Mouse (Mus musculus): ENCODE data around the gene Arsb.

GRCm38 (mm10) chr13:93930561-93931340, 159.3 kb downstream of the Arsb start:
- no peak for TF ChIP-seq USF1 (IDR thresholded peaks at IDR 0.05; ENCODE audit: low read depth)
- no peak for TF ChIP-seq CTCF (IDR thresholded peaks at IDR 0.05; ENCODE audit: control insufficient read depth, insufficient read depth, insufficient read length)
- TF ChIP-seq MAX (IDR thresholded peaks at IDR 0.05) = no peak
- TF ChIP-seq MYOG (IDR thresholded peaks at IDR 0.05; ENCODE audit: control insufficient read depth, extremely low read depth, insufficient read length) = no peak
- TF ChIP-seq CEBPB (IDR thresholded peaks at IDR 0.05; ENCODE audit: low read depth) = no peak
- TF ChIP-seq FOSL1 (IDR thresholded peaks at IDR 0.05; ENCODE audit: insufficient read depth, low read length, poor library complexity, severe bottlenecking) = no peak
